Mouse (Mus musculus) embryonic facial prominence, embryonic 15.5 days (tissue): ENCODE data around the gene St3gal3. TPM values are rescaled to one million over a fixed set of nuclear protein-coding genes. Genes with fewer than 3 reads are reported as not detected.
A peak's percentile ranks its signal among the peaks of the same experiment; 100 is the strongest.

ENCODE experiments used
- ATAC-seq: fragments of 200-750 bp; cut with Nextera tagmentation; 2 replicates; pipeline ENCODE4 v1.8.0; 2017; ENCODE audit warnings: low read depth, moderate TSS enrichment; ENCODE audit not compliant: insufficient number of reproducible peaks, low FRiP score, low TSS enrichment
- H3K27ac ChIP-seq: fragments of 300-500 bp; sonication (generic); replicated peaks from 2 replicates; pipeline ENCODE4 v1.5.1; 2015; ENCODE audit warnings: mild to moderate bottlenecking, inconsistent platforms
- H3K27me3 ChIP-seq: fragments of 300-500 bp; sonication (generic); 2 replicates; pipeline ENCODE4 v1.6.1; 2015; ENCODE audit warnings: inconsistent platforms
- H3K36me3 ChIP-seq: fragments of 300-500 bp; sonication (generic); 2 replicates; pipeline ENCODE4 v1.6.1; 2015; ENCODE audit warnings: mild to moderate bottlenecking, inconsistent platforms
- H3K4me1 ChIP-seq: fragments of 300-500 bp; sonication (generic); 2 replicates; pipeline ENCODE4 v1.6.1; 2015; ENCODE audit warnings: inconsistent platforms
- H3K4me2 ChIP-seq: fragments of 300-500 bp; sonication (generic); replicated peaks from 2 replicates; pipeline ENCODE4 v1.6.1; 2015; ENCODE audit warnings: mild to moderate bottlenecking, inconsistent platforms
- H3K4me3 ChIP-seq: fragments of 300-500 bp; sonication (generic); replicated peaks from 2 replicates; pipeline ENCODE4 v1.5.1; 2015; ENCODE audit warnings: mild to moderate bottlenecking, inconsistent platforms
- H3K9ac ChIP-seq: fragments of 300-500 bp; sonication (generic); 2 replicates; pipeline ENCODE4 v1.6.1; 2015; ENCODE audit warnings: inconsistent platforms
- H3K9me3 ChIP-seq: fragments of 300-500 bp; sonication (generic); replicated peaks from 2 replicates; pipeline ENCODE4 v1.6.1; 2016; ENCODE audit warnings: inconsistent platforms
- WGBS: fragments of 180-500 bp; shearing (Covaris S2); methylation state at CpG from one replicate; pipeline ENCODE4 v1.1.7; 2015; 5-methylcytosine and 5-hydroxymethylcytosine counted together
- polyA plus RNA-seq: library from polyadenylated mRNA; unstranded; fragments of >200 nt; fragmentation: Nextera tagmentation; extraction: Ambion mirVana; gene quantifications from 2 replicates; pipeline ENCODE4 v1.2.1, GENCODE M21; 2015

The St3gal3 gene
- polyA plus RNA-seq, 1 experiment from 2014 or later, result 9.8 TPM

- H3K4me1 ChIP-seq, result peaks cover 9% of the 10 kb centered on the region
- H3K4me2 ChIP-seq, result no peak overlapping the region
- H3K9ac ChIP-seq, result no peak overlapping the region
- no peak for ATAC-seq
- 69% methylated on average over 5 of the region's 5 CpGs for WGBS
- no peak overlapping the region for H3K27ac ChIP-seq
- peaks cover 3% of the 10 kb centered on the region; the same call in 1 of the 2 replicates for H3K27me3 ChIP-seq
- H3K4me3 ChIP-seq, result no peak overlapping the region
- no peaks in the 10 kb centered on the region for H3K9me3 ChIP-seq
- no peaks in the 10 kb centered on the region for H3K36me3 ChIP-seq
Measured at GRCm38 (mm10) chr4:117918762-117919161, 216.0 kb downstream of the St3gal3 start.

DNA sequence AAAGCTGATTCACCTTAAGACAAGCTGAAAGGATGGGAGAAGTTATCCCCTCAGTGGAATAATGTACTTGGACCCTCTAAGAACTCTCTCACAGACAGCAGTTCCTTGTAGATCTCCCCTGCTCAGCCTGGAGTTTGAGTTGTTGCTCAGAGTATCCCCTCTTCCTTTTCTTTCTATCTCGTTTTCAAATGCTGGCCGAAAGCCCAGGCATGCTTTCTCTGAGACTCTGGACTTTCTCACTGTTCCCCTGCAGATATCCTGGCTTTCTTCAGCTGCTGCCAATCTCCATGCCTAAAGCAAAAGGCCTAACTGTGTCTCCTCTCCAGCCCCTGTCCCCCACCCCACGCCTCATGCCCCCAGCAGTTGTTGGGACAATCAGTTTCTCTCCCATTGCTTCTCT, 216.5 kb downstream of the St3gal3 start:
- Histone ChIP-seq H3K36me3 (no peaks in the 10 kb centered on the region), H3K4me1 (peaks cover 14% of the 10 kb centered on the region), H3K9ac (no peak overlapping the region), H3K4me2 (no peak overlapping the region), H3K9me3 (no peaks in the 10 kb centered on the region), H3K27ac (no peak overlapping the region), H3K27me3 (peaks cover 3% of the 10 kb centered on the region; the same call in 1 of the 2 replicates), H3K4me3 (no peak overlapping the region)
- ATAC-seq, result no peak
- WGBS, result 73% methylated on average over 3 of the region's 3 CpGs

- Histone ChIP-seq H3K27ac (no peak overlapping the region), H3K4me1 (peaks cover 18% of the 10 kb centered on the region), H3K36me3 (no peaks in the 10 kb centered on the region), H3K4me3 (no peak overlapping the region), H3K9me3 (no peaks in the 10 kb centered on the region), H3K4me2 (no peak overlapping the region), H3K27me3 (no peaks in the 10 kb centered on the region), H3K9ac (no peak overlapping the region)
- ATAC-seq, result no peak
- 90% methylated on average over 4 of the region's 4 CpGs for WGBS
Measured at GRCm38 (mm10) chr4:117917847-117918246, 216.9 kb downstream of the St3gal3 start.

- Histone ChIP-seq H3K4me3 (no peak overlapping the region), H3K9ac (no peak overlapping the region), H3K27me3 (no peaks in the 10 kb centered on the region), H3K4me1 (peaks cover 23% of the 10 kb centered on the region), H3K36me3 (no peaks in the 10 kb centered on the region), H3K27ac (no peak overlapping the region), H3K9me3 (no peaks in the 10 kb centered on the region), H3K4me2 (no peak overlapping the region)
- WGBS, result 72% methylated on average over 4 of the region's 4 CpGs
- ATAC-seq, result no peak
Measured at GRCm38 (mm10) chr4:117917402-117917801, 217.3 kb downstream of the St3gal3 start.

- ATAC-seq, result no peak
- H3K4me3 ChIP-seq, result no peak overlapping the region
- peaks cover 28% of the 10 kb centered on the region for H3K4me1 ChIP-seq
- H3K4me2 ChIP-seq, result no peak overlapping the region
- H3K9ac ChIP-seq, result no peak overlapping the region
- 83% methylated on average over 5 of the region's 5 CpGs for WGBS
- peaks cover 8% of the 10 kb centered on the region for H3K36me3 ChIP-seq
- no peaks in the 10 kb centered on the region for H3K27me3 ChIP-seq
- H3K27ac ChIP-seq, result no peak overlapping the region
- H3K9me3 ChIP-seq, result no peaks in the 10 kb centered on the region
Measured at GRCm38 (mm10) chr4:117916386-117916785, 218.3 kb downstream of the St3gal3 start.

GRCm38 (mm10) chr4:117915489-117916105, 219.1 kb downstream of the St3gal3 start:
- 8% methylated on average over 19 of the region's 19 CpGs for WGBS
- peak overlapping the region; percentile 86; the same call in 1 of the 2 replicates for H3K27ac ChIP-seq
- H3K36me3 ChIP-seq, result peaks cover 13% of the 10 kb centered on the region

GRCm38 (mm10) chr4:117914591-117915442, 219.9 kb downstream of the St3gal3 start, which contains the start of gene Ipo13:
Gene Ipo13, minus strand, starts transcription at chr4:117914999.
- H3K9ac ChIP-seq, result peak within 1 kb of the TSS; percentile 71

More at GRCm38 (mm10) chr4:117915489-117916105, 219.1 kb downstream of the St3gal3 start:
- Histone ChIP-seq H3K4me1 (peaks cover 28% of the 10 kb centered on the region), H3K9me3 (no peaks in the 10 kb centered on the region), H3K4me3 (peak overlapping the region; percentile 81), H3K27me3 (no peaks in the 10 kb centered on the region), H3K4me2 (peak overlapping the region; percentile 99), H3K9ac (peak overlapping the region; percentile 71)
- no peak for ATAC-seq

DNA sequence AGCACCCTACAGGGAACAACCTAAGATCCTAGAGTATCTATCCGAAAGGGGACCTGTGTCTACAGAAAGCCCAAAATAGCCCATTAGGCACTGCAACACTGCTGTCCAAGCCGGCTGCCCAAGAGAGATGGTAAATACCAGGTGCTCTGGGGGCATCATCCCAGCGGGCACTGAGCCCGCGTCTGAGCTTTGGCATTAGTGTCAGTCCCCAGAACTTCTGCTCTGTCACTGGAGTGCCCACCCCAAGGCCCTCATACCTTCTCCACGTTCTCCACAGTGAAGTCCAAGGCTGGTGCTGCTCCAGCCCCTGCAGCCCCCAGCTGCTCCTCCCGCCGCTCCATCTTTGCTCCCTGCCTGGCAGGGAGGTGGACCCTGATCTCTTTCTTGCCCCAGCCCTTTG, 220.7 kb downstream of the St3gal3 start:
- H3K4me1 ChIP-seq, result peaks cover 30% of the 10 kb centered on the region
- H3K4me2 ChIP-seq, result peak overlapping the region; percentile 99
- H3K9ac ChIP-seq, result peak overlapping the region; percentile 71
- no peak for ATAC-seq
- no peaks in the 10 kb centered on the region for H3K9me3 ChIP-seq
- WGBS, result 10% methylated on average over 8 of the region's 8 CpGs
- no peak overlapping the region for H3K27ac ChIP-seq
- H3K4me3 ChIP-seq, result peak overlapping the region; percentile 81
- H3K36me3 ChIP-seq, result peaks cover 13% of the 10 kb centered on the region
- no peaks in the 10 kb centered on the region for H3K27me3 ChIP-seq

More at GRCm38 (mm10) chr4:117914591-117915442, 219.9 kb downstream of the St3gal3 start, which contains the start of gene Ipo13:
- Histone ChIP-seq H3K4me1 (peaks cover 28% of the 10 kb centered on the region), H3K4me3 (peak within 1 kb of the TSS; percentile 81), H3K9me3 (no peaks in the 10 kb centered on the region), H3K27ac (peak within 1 kb of the TSS; percentile 86), H3K4me2 (peak within 1 kb of the TSS; percentile 99), H3K27me3 (no peaks in the 10 kb centered on the region), H3K36me3 (peaks cover 13% of the 10 kb centered on the region)
- under 1% methylated on average over 60 of the region's 61 CpGs for WGBS
- peak; percentile 93 for ATAC-seq

- peak overlapping the region; percentile 99 for H3K4me2 ChIP-seq
- WGBS, result 39% methylated on average over 3 of the region's 3 CpGs
- no peaks in the 10 kb centered on the region for H3K9me3 ChIP-seq
- no peak for ATAC-seq
- H3K9ac ChIP-seq, result no peak overlapping the region
- H3K4me3 ChIP-seq, result peak overlapping the region; percentile 81
- H3K27ac ChIP-seq, result no peak overlapping the region; the same call in 1 of the 2 replicates
- H3K4me1 ChIP-seq, result peaks cover 34% of the 10 kb centered on the region
- H3K27me3 ChIP-seq, result no peaks in the 10 kb centered on the region
- peaks cover 13% of the 10 kb centered on the region for H3K36me3 ChIP-seq
Measured at GRCm38 (mm10) chr4:117913421-117913820, 221.3 kb downstream of the St3gal3 start.

DNA sequence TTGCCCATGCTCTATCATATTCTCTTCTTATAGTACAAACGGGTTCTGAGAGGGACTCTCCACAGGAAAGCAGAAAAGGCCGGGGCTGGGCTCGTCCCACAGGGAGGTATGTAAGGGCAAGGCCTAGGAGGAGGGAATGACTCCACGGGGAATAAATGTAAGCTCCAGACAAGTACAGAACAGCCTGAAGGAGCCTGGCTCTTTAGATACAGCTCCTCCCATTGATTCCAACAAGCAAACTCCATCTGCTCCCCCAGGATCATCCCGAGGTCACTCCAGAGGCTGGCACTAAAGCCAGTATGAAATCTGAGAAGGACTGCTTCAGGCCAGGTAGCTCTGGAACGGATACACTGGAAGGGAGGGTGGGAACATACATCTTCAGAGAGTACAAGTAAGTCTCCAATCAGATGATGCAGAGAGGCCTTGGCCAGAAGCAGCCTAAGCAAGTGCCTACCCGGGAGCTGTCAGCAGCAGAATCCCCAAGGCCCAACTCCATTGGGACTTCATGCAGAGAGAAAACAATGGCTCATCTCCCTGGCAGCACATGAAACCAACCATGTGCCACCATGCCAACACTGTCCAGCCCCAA, 221.9 kb downstream of the St3gal3 start:
- H3K9ac ChIP-seq, result no peak overlapping the region
- H3K4me3 ChIP-seq, result peak overlapping the region; percentile 81
- no peaks in the 10 kb centered on the region for H3K27me3 ChIP-seq
- no peaks in the 10 kb centered on the region for H3K9me3 ChIP-seq
- no peak for ATAC-seq
- H3K36me3 ChIP-seq, result peaks cover 18% of the 10 kb centered on the region
- peaks cover 34% of the 10 kb centered on the region for H3K4me1 ChIP-seq
- peak overlapping the region; percentile 99 for H3K4me2 ChIP-seq
- H3K27ac ChIP-seq, result no peak overlapping the region; the same call in 1 of the 2 replicates
- WGBS, result 42% methylated on average over 7 of the region's 7 CpGs

GRCm38 (mm10) chr4:117912131-117912561, 222.6 kb downstream of the St3gal3 start:
- 92% methylated on average over 13 of the region's 13 CpGs for WGBS
- no peak overlapping the region for H3K4me2 ChIP-seq
- no peaks in the 10 kb centered on the region for H3K27me3 ChIP-seq
- H3K4me1 ChIP-seq, result peaks cover 34% of the 10 kb centered on the region
- H3K9me3 ChIP-seq, result no peaks in the 10 kb centered on the region
- H3K9ac ChIP-seq, result no peak overlapping the region
- peaks cover 23% of the 10 kb centered on the region for H3K36me3 ChIP-seq
- no peak for ATAC-seq
- H3K4me3 ChIP-seq, result no peak overlapping the region
- H3K27ac ChIP-seq, result no peak overlapping the region
